Mouse (Mus musculus) lung, embryonic 15.5 days (tissue): ENCODE data around the gene Adad1. TPM values are rescaled to one million over a fixed set of nuclear protein-coding genes. Genes with fewer than 3 reads are reported as not detected.

Experiments
- ATAC-seq: fragments of 200-750 bp; cut with Nextera tagmentation; 2 replicates; pipeline ENCODE4 v1.8.0; 2017; ENCODE audit warnings: moderate number of reproducible peaks, borderline replicate concordance; ENCODE audit not compliant: low FRiP score, low TSS enrichment; ENCODE audit errors: extremely low read depth
- H3K27ac ChIP-seq: fragments of 300-500 bp; sonication (generic); 2 replicates; pipeline ENCODE4 v1.5.1; 2015; ENCODE audit warnings: moderate library complexity, mild to moderate bottlenecking, inconsistent platforms
- H3K27me3 ChIP-seq: fragments of 300-500 bp; sonication (generic); 2 replicates; pipeline ENCODE4 v1.6.1; 2015; ENCODE audit warnings: inconsistent platforms
- H3K36me3 ChIP-seq: fragments of 300-500 bp; sonication (generic); 2 replicates; pipeline ENCODE4 v1.6.1; 2015; ENCODE audit warnings: inconsistent platforms
- H3K4me1 ChIP-seq: fragments of 300-500 bp; sonication (generic); 2 replicates; pipeline ENCODE4 v1.6.1; 2015; ENCODE audit warnings: inconsistent platforms
- H3K4me2 ChIP-seq: fragments of 300-500 bp; sonication (generic); 2 replicates; pipeline ENCODE4 v1.6.1; 2015; ENCODE audit warnings: inconsistent platforms, mild to moderate bottlenecking, moderate library complexity
- H3K4me3 ChIP-seq: fragments of 300-500 bp; sonication (generic); 2 replicates; pipeline ENCODE4 v1.5.1; 2015; ENCODE audit warnings: mild to moderate bottlenecking, inconsistent platforms
- H3K9ac ChIP-seq: fragments of 300-500 bp; sonication (generic); 2 replicates; pipeline ENCODE4 v1.6.1; 2015; ENCODE audit warnings: inconsistent platforms
- H3K9me3 ChIP-seq: fragments of 300-500 bp; sonication (generic); 2 replicates; pipeline ENCODE4 v1.6.1; 2016; ENCODE audit warnings: inconsistent platforms
- WGBS: fragments of 180-500 bp; shearing (Covaris S2); methylation state at CpG from one replicate; pipeline ENCODE4 v1.1.7; 2015; 5-methylcytosine and 5-hydroxymethylcytosine counted together
- polyA plus RNA-seq: library from polyadenylated mRNA; unstranded; fragments of >200 nt; fragmentation: Nextera tagmentation; extraction: Ambion mirVana; gene quantifications from 2 replicates; pipeline ENCODE4 v1.2.1, GENCODE M21; 2015

Gene Adad1
- polyA plus RNA-seq, 1 experiment from 2014 or later: 0.84 TPM

DNA sequence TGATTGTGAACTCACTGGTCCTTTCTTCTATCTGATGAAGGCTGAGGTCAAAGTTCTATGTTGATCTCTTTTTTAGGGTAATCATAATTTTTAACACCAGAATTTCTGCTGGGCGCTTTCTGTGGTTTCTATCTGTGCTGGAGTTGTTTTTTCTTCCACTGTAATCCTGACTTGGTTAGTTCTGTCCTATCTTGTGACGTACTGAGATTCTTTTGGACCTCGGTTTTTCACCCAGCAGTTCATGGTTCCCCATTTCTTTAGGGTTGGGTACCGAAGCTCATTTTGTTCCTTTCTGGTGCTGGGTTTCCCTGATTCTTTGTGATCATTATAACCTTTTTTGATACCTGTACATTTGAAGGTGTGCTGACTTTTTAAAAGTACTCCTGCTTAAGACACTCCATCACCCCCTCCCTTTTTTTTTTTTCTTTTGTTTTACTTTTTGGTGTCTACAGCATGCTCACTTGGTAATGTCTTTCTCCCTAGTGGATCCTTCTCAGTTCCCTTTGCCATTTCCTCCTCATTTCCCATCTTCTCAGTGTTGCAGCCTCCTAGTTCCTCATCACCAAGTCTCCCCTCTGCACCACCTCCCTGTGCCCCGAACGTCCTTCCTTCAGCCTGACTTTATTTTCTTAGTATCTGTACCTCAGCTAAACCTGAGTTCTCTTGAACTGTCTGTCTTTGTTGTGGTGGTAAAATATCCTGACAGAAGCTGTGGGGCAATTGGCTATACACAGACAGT is 77.0 kb downstream of the Adad1 start:
- Histone ChIP-seq H3K9ac (no peak overlapping the region), H3K4me2 (no peak overlapping the region), H3K9me3 (no peaks in the 10 kb centered on the region), H3K4me3 (no peak overlapping the region), H3K4me1 (no peaks in the 10 kb centered on the region), H3K27me3 (no peaks in the 10 kb centered on the region), H3K36me3 (no peaks in the 10 kb centered on the region), H3K27ac (no peak overlapping the region)
- 84% methylated on average over 6 of the region's 6 CpGs for WGBS
- no peak for ATAC-seq

DNA sequence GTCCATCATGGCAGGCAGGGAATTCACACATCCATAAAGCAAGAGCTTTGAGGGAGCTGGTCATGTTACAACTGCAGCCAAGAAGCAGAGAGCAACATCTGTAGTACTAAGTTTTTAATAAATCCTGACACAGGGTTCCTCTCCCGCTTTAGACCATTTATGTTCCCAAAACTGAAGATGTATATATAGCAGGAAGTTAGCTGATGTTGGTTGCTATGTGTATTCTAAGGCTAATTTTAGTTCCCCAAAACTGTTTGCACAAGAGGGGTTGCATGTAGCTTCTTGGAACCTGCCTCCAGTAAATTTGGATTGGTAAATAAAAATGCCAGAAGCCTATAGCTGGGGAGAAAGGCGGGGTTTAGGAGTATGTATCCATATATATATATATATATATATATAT is 78.5 kb downstream of the Adad1 start:
- no peak for ATAC-seq
- WGBS: 86% methylated on average over 2 of the region's 2 CpGs

DNA sequence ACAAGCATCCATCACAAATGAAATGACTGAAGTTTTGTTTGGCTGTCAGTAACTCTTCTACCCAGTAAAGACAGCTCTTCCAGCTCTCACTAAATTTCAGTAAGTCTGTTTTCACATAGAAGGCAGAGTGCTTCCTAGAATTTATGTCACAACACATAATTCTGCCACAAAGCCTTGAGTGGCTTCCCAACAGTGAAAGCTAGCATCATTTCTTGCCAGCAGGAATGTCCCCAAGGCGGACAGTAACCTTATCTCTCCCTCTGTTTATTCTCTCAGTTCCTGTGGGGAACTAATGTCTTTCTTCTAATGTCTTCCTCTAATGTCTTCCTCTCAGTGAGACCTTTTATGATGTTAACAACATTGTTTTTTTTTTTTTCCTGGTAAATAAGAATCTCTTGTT is 81.7 kb downstream of the Adad1 start:
- H3K4me3 ChIP-seq: no peak overlapping the region
- WGBS: 15% methylated on average over 1 of the region's 1 CpGs
- no peaks in the 10 kb centered on the region for H3K36me3 ChIP-seq
- peak; percentile 46; the same call in 1 of the 2 replicates for ATAC-seq
- no peak overlapping the region for H3K27ac ChIP-seq
- H3K9ac ChIP-seq: no peak overlapping the region
- H3K4me1 ChIP-seq: peaks cover 5% of the 10 kb centered on the region
- H3K4me2 ChIP-seq: no peak overlapping the region
- no peaks in the 10 kb centered on the region for H3K27me3 ChIP-seq
- H3K9me3 ChIP-seq: no peaks in the 10 kb centered on the region

More for the DNA sequence above, 78.5 kb downstream of the Adad1 start:
- peaks cover 5% of the 10 kb centered on the region; the same call in 1 of the 2 replicates for H3K4me1 ChIP-seq
- no peaks in the 10 kb centered on the region for H3K9me3 ChIP-seq
- no peak overlapping the region for H3K27ac ChIP-seq
- H3K36me3 ChIP-seq: no peaks in the 10 kb centered on the region
- no peaks in the 10 kb centered on the region for H3K27me3 ChIP-seq
- H3K4me2 ChIP-seq: no peak overlapping the region
- H3K4me3 ChIP-seq: no peak overlapping the region
- no peak overlapping the region for H3K9ac ChIP-seq

DNA sequence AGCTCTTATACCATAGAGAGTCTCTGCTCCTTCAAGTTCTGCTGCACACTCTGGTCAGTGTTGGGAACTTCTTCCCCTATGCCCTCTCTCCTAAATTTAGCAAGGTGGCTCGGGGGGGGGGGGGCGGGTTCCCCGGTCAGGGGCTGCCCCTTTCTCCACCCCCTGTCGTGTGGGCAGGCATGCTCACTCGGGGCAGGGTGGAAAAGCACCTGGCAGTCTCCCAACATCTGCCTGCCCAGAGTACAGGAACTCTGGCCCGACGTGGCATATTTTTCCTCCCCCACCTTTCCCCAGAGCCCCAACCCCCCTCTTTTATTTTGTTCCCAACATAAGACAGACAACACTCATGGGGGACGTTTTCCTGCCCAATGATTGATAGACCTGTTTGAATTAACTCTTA is 83.1 kb downstream of the Adad1 start:
- no peaks in the 10 kb centered on the region for H3K27me3 ChIP-seq
- H3K27ac ChIP-seq: no peak overlapping the region
- no peaks in the 10 kb centered on the region for H3K36me3 ChIP-seq
- H3K4me2 ChIP-seq: no peak overlapping the region
- H3K4me1 ChIP-seq: peaks cover 5% of the 10 kb centered on the region
- no peak overlapping the region for H3K9ac ChIP-seq
- no peak overlapping the region for H3K4me3 ChIP-seq
- peak; percentile 46; the same call in 1 of the 2 replicates for ATAC-seq
- H3K9me3 ChIP-seq: no peaks in the 10 kb centered on the region
- 12% methylated on average over 8 of the region's 8 CpGs for WGBS

DNA sequence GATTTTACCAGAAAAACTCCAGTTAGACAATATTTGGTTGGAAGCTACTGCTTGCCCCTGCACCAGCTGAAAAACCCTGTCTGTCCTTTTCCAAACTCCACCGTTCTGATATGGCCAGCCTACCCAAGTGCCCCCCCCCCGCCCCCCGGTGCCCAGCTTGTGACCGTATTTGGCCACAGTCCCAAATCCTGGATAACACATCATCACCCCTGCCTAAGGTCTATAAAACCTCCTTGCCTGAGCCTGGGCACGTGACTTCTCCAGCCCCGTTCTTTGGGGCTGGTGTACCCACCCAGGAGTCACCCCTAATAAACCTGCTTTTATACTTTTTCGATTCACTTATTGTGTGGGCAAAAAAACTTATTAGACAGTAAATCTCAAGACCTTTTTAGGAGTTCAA is 83.5 kb downstream of the Adad1 start:
- ATAC-seq: no peak
- Histone ChIP-seq H3K4me3 (no peak overlapping the region), H3K9me3 (no peaks in the 10 kb centered on the region), H3K4me2 (no peak overlapping the region), H3K9ac (no peak overlapping the region), H3K36me3 (no peaks in the 10 kb centered on the region), H3K27ac (no peak overlapping the region), H3K4me1 (peaks cover 5% of the 10 kb centered on the region), H3K27me3 (no peaks in the 10 kb centered on the region)
- 57% methylated on average over 7 of the region's 7 CpGs for WGBS

DNA sequence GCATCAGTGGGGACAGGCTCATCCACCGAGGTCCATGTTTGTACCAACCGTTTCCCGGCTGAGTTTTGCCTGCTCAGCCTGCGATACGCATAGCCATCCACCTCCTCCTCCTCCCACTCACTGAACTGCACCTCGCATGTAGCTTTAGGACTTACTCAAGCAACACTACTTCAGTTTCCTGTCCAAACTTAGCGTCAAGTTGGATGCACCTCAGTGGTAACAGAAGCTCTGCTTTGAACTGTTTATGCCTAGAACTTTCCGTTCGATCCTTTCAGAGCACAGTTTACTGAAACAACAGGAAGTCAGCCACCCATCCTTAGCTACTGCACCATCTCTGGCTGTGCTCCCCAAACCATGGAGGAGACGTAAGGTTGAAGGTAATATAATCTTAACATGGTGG is 88.9 kb downstream of the Adad1 start:
- Histone ChIP-seq H3K4me2 (no peak overlapping the region), H3K9me3 (no peaks in the 10 kb centered on the region), H3K4me1 (no peaks in the 10 kb centered on the region; the same call in 1 of the 2 replicates), H3K27me3 (no peaks in the 10 kb centered on the region), H3K9ac (no peak overlapping the region), H3K4me3 (no peak overlapping the region), H3K36me3 (no peaks in the 10 kb centered on the region), H3K27ac (no peak overlapping the region)
- 71% methylated on average over 10 of the region's 10 CpGs for WGBS
- ATAC-seq: no peak

DNA sequence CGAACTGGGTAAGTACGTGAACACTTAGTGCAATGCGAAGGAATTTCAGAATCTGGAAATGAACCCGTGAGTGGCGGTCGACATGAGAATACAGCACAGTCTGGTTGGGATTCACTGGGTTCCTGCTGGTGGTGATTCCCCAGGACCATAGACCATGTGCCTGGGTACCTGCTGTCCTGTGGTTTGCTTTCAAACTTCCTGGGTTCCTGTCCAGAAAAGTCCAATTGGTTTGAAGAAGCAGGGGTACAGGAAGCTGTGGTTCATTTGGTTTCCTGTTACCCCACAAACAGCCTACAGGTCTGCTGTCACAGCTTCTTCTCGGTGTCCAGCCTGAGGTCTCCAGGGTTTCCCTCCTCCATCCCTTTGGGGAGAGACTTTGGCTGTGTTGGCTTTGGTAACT is 89.7 kb downstream of the Adad1 start:
- Histone ChIP-seq H3K4me3 (no peak overlapping the region), H3K4me2 (no peak overlapping the region), H3K27me3 (no peaks in the 10 kb centered on the region), H3K27ac (no peak overlapping the region), H3K36me3 (no peaks in the 10 kb centered on the region), H3K9ac (no peak overlapping the region), H3K9me3 (no peaks in the 10 kb centered on the region), H3K4me1 (no peaks in the 10 kb centered on the region)
- 88% methylated on average over 7 of the region's 7 CpGs for WGBS
- no peak for ATAC-seq

DNA sequence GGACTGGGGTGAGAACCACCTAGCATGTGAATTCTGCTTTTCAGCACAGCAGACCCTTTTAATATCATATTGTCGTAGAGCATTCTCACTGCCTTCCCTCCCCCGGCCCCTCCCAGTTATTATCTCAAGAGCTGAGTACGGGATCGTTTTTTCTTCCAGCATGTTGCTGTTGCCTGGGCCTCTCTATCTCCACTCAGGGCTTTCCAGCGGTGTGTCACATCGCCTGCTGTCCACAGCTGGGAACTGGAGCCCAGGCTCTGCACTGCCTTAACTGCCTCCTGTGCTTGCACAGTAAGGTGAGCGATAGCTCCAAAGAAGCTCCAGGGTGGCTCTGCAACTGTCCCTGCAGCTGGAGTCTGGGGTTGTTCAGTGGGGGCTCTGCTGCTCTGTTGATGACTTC is 91.1 kb downstream of the Adad1 start:
- Histone ChIP-seq H3K9ac (no peak overlapping the region), H3K27ac (no peak overlapping the region), H3K27me3 (no peaks in the 10 kb centered on the region), H3K9me3 (no peaks in the 10 kb centered on the region), H3K36me3 (no peaks in the 10 kb centered on the region), H3K4me1 (no peaks in the 10 kb centered on the region), H3K4me2 (no peak overlapping the region), H3K4me3 (no peak overlapping the region)
- peak; percentile 16; the same call in 1 of the 2 replicates for ATAC-seq
- 32% methylated on average over 7 of the region's 7 CpGs for WGBS

DNA sequence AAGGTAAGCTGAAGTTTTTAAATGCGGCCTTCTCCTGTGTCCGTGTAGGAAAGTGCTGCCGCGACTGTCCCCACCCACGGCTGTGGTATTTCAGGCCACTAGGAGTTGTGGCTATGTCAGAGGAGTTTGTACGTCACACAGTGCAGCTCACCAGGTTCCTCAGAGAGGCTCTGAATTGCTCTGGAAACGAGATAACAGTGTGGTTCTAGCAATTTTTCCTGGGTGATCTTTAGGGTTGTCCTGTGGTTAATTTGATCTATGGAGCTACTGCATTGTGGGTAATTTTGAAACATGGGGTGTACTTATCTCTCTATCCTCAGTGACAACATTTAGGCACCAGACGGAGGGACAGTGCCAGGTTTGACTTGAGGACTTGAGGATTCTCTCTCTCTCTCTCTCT is 93.8 kb downstream of the Adad1 start:
- Histone ChIP-seq H3K36me3 (no peaks in the 10 kb centered on the region), H3K27ac (no peak overlapping the region), H3K9ac (no peak overlapping the region), H3K4me3 (no peak overlapping the region), H3K9me3 (no peaks in the 10 kb centered on the region), H3K4me1 (no peaks in the 10 kb centered on the region), H3K27me3 (no peaks in the 10 kb centered on the region), H3K4me2 (no peak overlapping the region)
- ATAC-seq: no peak
- WGBS: 62% methylated on average over 8 of the region's 8 CpGs

DNA sequence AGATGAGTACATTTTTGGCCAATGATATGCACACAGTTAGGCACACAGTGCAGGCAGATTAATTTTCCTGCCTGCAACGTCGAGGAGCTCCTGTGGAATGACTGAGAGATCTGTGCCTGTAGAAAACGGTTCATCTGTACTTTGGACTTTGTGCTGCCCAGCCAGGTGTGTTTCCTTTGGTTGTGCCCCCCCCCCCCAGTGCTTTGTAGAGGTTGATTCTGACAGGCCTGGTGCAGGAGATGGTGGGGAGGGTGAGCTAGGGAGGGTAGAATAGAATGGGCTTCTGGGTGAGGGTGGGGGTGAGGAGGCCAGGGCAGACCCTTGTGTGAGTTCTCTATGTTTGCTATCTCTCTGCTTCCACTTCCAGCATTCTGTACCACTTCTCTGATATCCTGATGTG is 94.9 kb downstream of the Adad1 start:
- ATAC-seq: no peak
- Histone ChIP-seq H3K9me3 (no peaks in the 10 kb centered on the region), H3K27ac (no peak overlapping the region), H3K36me3 (no peaks in the 10 kb centered on the region), H3K4me3 (no peak overlapping the region), H3K4me1 (no peaks in the 10 kb centered on the region), H3K27me3 (no peaks in the 10 kb centered on the region), H3K9ac (no peak overlapping the region), H3K4me2 (no peak overlapping the region)
- 71% methylated on average over 3 of the region's 3 CpGs for WGBS

DNA sequence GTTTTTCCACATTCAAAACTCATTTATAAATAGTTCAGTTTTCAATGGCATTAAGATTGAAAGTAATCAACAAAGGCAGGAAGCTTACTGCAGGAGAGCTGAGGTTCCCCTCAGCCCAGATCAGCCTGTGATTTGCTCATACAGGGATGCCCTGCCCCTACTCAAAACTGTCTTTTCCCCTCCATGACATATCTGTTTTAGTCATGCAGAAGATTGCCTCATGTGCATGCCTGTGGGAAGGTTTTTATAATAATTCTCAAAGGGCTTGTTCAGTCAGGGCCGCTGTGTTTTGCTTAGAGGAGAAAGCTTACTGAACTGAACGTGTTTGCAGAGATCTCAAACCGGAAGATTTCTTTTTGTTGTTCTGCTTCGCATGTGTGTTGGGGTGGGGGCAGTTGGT is 97.8 kb downstream of the Adad1 start:
- H3K4me1 ChIP-seq: no peaks in the 10 kb centered on the region
- no peak overlapping the region for H3K4me3 ChIP-seq
- H3K9ac ChIP-seq: no peak overlapping the region
- no peaks in the 10 kb centered on the region for H3K36me3 ChIP-seq
- H3K27ac ChIP-seq: no peak overlapping the region
- WGBS: 69% methylated on average over 4 of the region's 4 CpGs
- H3K9me3 ChIP-seq: no peaks in the 10 kb centered on the region
- no peaks in the 10 kb centered on the region for H3K27me3 ChIP-seq
- no peak for ATAC-seq
- no peak overlapping the region for H3K4me2 ChIP-seq

DNA sequence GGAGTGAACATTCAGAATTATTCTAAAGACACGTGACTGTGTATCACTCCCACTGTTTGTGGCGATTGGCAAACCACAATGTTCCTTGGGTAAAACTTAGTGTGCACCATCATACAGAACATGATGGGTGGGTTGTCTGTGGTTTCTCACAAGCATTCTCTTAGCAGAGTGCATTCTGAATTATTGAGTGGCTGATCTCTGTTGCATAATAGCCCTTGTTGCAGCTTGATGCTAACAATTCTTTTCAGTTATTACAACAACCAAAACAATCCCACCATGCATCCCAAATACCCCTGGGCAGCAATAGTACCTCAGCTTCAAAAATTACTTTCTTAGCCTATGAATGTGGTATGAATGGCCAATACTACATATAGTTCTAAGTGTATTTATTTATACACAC is 106.0 kb downstream of the Adad1 start:
- Histone ChIP-seq H3K9ac (no peak overlapping the region), H3K9me3 (no peaks in the 10 kb centered on the region)

More for the DNA sequence above, 106.0 kb downstream of the Adad1 start:
- no peak overlapping the region for H3K27ac ChIP-seq
- no peak for ATAC-seq
- no peaks in the 10 kb centered on the region for H3K4me1 ChIP-seq
- H3K27me3 ChIP-seq: no peaks in the 10 kb centered on the region
- H3K4me3 ChIP-seq: no peak overlapping the region
- no peak overlapping the region for H3K4me2 ChIP-seq
- no peaks in the 10 kb centered on the region for H3K36me3 ChIP-seq
- WGBS: 82% methylated on average over 2 of the region's 2 CpGs
